Mouse (Mus musculus): ENCODE data around the gene Slc26a1. TPM values are rescaled to one million over a fixed set of nuclear protein-coding genes. Genes with fewer than 3 reads are reported as not detected.
A peak's percentile ranks its signal among the peaks of the same experiment; 100 is the strongest.

The Slc26a1 gene
- total RNA-seq, 2 experiments from 2014 or later, result 1.2 TPM

DNA sequence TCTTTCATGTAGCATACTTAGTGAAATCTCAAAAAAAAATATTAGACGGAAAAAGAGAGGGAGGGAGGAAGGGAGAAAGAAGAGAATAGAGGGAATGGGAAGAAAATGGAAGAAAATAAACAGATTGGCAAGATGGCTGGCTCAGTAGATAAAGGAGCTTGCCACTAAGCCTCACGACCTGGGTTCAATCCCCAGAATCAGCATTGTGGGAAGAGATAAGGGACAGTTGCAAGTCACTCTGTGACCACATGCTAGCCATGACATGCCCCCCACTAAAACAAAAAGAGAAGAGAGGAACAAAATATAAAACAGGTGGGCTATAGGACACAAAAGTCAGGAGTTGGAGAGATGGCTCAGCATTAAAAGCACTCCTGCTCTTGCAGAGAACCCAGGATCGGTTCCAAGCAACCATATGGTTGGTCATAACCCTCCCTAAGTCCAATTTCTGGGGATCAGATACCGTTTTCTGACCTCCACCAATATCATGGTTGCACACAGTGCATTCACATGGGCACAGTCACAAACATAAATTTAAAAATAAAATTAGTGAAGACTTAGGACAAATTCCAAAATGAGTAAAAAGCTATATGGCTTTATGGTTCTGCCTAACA, 49.2 kb downstream of the Slc26a1 start:
- H3K27ac ChIP-seq, result no peak overlapping the region
- H3K4me3 ChIP-seq, result no peak overlapping the region
- TF ChIP-seq CTCF (conservative IDR thresholded peaks at IDR 0.05), result no peak
- no peak for DNase-seq (ENCODE audit: low spot score in 2 of 2)

DNA sequence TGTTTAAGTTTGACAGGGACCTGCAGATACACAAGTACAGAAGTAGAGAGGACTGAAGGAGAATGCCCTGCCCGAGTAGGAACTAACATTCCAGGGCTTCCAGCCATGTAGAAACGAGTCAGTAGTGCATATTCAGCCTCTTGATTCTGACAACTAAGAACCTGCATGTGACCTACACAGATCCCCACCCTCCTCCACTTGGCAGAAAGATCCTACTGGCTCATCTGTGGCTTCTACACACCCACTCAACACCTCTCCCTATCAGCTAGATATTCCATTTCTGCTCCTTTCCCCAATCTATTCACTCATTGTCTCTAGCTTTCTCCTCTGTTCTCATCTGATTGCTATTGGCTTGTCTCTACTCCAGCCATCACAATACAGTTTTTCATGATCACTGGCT, 53.5 kb downstream of the Slc26a1 start:
- peak overlapping the region; percentile 52; the same call in 1 of the 2 replicates for H3K27ac ChIP-seq
- DNase-seq (ENCODE audit: low spot score in 2 of 2), result no peak
- H3K4me3 ChIP-seq, result no peak overlapping the region
- no peak for TF ChIP-seq CTCF (conservative IDR thresholded peaks at IDR 0.05)

Other genes with a start within 250 kb of the Slc26a1 start
- gene Atp5k, start 241.1 kb downstream of the Slc26a1 start, total RNA-seq (2021), result 100 to 1,000 TPM; 256 to 259 TPM
- under 1 TPM; 0.69 to 0.90 TPM for gene Mfsd7a, start 226.7 kb downstream of the Slc26a1 start, total RNA-seq (2021)
- gene Pcgf3, start 214.3 kb downstream of the Slc26a1 start, total RNA-seq (2021), result 10 to 100 TPM; 43.5 to 47.1 TPM
- gene Cplx1, start 125.5 kb downstream of the Slc26a1 start, total RNA-seq (2021), result 100 to 1,000 TPM; 507 to 549 TPM
- 10 to 100 TPM; 96.2 to 97.3 TPM for gene Gak, start 45.8 kb downstream of the Slc26a1 start, total RNA-seq (2021)
- gene Tmem175, start 45.8 kb downstream of the Slc26a1 start, total RNA-seq (2021), result 10 to 100 TPM; 40.7 to 43.5 TPM
- gene Idua, start 15.2 kb downstream of the Slc26a1 start, total RNA-seq (2021), result 10 to 100 TPM; 16.8 to 17.1 TPM
- gene Dgkq, start 5.9 kb downstream of the Slc26a1 start, total RNA-seq (2021), result 10 to 100 TPM; 50.2 to 51.5 TPM
- gene Fgfrl1, start 16.8 kb upstream of the Slc26a1 start, total RNA-seq (2021), result 10 to 100 TPM; 21.3 to 22.4 TPM
- not detected for gene Rnf212, start 99.4 kb upstream of the Slc26a1 start, total RNA-seq (2021)
- not detected for gene Tmed11, start 119.8 kb upstream of the Slc26a1 start, total RNA-seq (2021)
- gene Vmn2r8, start 133.3 kb upstream of the Slc26a1 start, total RNA-seq (2021), result not detected
- not detected for gene Vmn2r9, start 177.0 kb upstream of the Slc26a1 start, total RNA-seq (2021)